Mouse (Mus musculus) adrenal gland (tissue): ENCODE data around the gene Ncmap.
"Not testable (repeated sequence)": the region's sequence is repeated elsewhere in the genome, so short reads cannot be mapped to it uniquely, and the experiment has no call there.

ENCODE experiments used
- intact Hi-C: fragments of 180-260 bp; cut with DNase I; formaldehyde crosslinking; loops from one replicate; pipeline ENCODE4 v1.15.1; 2025

Ncmap gene

DNA sequence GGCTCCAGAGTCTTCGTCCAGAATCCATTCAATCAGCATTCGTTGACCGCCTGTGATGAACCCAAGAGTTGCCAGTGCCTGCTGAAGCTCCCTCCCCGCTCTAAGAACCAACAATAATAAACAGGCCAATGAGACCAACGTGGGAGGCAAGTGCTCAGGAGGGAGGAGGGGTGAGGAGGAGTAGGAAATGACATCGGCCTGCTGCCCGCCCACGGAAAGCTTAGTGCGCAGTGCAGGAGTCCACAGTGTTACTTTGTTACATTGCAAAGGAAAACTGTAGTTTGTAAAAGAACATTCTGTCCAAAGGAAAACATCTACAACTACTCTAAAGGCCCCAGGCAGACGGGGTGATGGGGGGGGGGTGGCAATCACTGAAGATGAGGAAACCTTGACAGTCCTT is 6.0 kb upstream of the Ncmap start:
- intact Hi-C loops = no loop called here

- intact Hi-C loops = no loop called here
Measured at GRCm38 (mm10) chr4:135401881-135402280, 3.9 kb upstream of the Ncmap start.

GRCm38 (mm10) chr4:135397551-135397950 is 476 bp downstream of the Ncmap start:
- intact Hi-C loops = no loop called here

GRCm38 (mm10) chr4:135396303-135396702 is 1.7 kb downstream of the Ncmap start:
- intact Hi-C loops = no loop called here

DNA sequence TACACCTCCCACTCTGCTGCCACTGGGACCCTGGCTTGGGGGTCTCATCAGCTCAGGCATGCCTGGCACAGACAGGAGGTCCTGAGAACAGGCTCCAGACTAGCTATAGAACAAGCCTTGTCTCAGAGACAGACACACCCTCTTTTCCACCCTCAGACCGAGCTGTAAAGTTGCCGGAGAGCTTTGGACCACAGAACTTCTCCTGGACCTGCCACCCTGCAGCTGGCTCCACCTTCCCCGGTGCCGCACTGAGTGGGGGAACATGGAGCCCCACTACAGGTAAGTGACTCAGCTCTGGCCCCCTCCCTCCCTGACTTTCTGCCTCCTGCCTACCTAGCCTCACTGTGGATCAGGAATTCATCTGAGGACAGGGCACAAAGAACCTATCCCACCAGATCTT is 2.7 kb downstream of the Ncmap start:
- intact Hi-C loops = no loop called here

DNA sequence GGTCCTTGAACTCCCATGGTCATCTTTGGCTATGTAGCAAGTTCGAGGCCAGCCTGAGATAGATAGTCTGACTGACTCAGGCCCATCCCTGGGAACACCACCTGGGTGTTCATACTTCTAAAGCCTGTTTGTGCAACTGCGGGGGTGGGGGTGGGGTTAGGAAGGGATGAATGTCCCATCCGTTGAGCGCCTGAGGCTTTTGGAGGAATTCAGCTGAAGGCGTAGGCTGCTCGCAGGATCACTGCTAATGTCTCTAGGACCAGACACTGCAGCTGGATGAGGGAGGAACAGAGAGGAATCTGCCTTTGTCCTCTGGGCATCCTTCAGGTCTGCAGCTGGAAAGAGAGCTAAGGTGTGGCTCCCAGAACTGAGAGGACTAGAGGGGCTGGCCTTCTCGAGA is 3.4 kb downstream of the Ncmap start:
- intact Hi-C loops = no loop called here

DNA sequence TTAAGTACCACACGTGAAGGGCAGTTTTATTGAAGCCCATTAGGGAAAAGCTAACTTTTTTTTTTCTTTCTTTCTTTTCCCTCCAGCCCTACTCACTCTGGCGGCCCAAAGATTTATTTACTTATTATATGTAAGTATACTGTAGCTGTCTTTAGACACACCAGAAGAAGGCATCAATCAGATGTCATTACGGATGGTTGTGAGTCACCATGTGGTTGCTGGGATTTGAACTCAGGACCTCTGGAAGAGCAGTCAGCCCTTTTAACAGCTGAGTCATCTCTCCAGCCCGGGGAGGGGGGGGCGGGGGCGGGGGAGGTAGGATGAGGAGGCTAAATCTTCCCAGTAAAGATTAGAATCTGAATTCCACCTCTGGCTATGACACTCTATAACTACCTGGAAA is 4.6 kb downstream of the Ncmap start:
- intact Hi-C loops = no loop called here

- intact Hi-C loops = no loop called here
Measured at GRCm38 (mm10) chr4:135392801-135393200, 5.2 kb downstream of the Ncmap start.

GRCm38 (mm10) chr4:135391014-135391413 is 7.0 kb downstream of the Ncmap start:
- intact Hi-C loops = no loop called here

GRCm38 (mm10) chr4:135385614-135386013 is 12.4 kb downstream of the Ncmap start:
- intact Hi-C loops = loop anchor here (10.0 kb wide), 1 partner anchor 279 kb away; no protein-coding TSS in a partner anchor

DNA sequence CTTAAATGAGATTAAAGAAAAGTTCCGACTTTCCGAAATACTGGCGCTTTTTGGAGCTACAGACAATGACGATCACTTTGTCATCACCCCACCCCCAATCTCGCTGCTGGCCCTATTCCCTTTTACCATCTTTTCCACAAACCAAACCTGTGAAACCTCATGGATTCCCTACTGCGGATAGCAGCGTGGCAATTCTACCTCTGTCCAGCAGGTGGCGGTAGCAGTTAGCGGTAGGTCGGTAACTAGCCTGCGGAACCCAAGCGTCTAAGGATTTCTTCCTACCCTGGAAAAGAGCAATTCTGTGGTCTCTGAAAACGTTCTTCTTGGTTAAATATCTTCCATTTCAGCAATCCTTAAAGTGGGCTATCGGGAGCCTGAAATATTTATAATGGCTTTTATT is 15.7 kb downstream of the Ncmap start:
- intact Hi-C loops = loop anchor here (1.0 to 10.0 kb wide), 2 partner anchors 29 to 282 kb away; no protein-coding TSS in a partner anchor

- intact Hi-C loops = loop anchor here (10.0 kb wide), 1 partner anchor 283 kb away; no protein-coding TSS in a partner anchor
Measured at GRCm38 (mm10) chr4:135381355-135381754, 16.7 kb downstream of the Ncmap start.

DNA sequence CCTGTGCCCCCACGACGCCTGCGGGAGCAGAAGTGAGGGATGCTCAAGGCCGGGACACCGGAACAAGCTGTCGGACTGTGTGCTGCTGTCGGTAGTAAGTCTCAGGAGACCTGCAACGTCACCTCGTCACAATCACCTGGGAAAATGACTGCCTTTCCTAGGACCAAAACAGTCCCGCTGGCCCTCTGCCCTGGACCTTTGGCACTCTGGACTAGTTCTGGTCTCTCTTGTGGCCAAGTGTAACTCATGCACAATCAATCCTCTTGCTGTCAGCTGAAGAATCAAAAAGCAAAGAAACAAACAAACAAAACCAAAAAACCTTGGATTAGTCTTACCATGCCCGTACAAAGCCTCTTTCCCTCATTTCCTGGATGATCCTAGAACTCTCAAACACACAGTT is 20.8 kb downstream of the Ncmap start:
- intact Hi-C loops = no loop called here

- intact Hi-C loops = no loop called here
Measured at GRCm38 (mm10) chr4:135375444-135375843, 22.6 kb downstream of the Ncmap start.

DNA sequence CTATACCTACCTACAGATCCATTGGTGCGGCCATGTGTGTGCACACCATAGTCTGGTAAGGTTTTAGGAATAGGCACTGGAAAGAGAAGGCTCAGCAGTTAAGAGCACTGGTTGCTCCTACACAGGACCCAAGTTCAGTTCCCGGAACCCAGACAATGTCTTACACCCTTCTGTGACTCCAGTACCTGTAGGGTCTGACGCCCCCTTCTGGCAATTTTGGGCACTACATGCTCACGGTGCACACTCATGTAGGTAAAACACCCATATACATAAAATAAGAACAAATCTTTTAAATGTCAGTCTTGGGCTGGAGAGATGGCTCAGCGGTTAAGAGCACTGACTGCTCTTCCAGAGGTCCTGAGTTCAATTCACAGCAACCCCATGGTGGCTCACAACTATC is 24.7 kb downstream of the Ncmap start:
- intact Hi-C loops = no loop called here

DNA sequence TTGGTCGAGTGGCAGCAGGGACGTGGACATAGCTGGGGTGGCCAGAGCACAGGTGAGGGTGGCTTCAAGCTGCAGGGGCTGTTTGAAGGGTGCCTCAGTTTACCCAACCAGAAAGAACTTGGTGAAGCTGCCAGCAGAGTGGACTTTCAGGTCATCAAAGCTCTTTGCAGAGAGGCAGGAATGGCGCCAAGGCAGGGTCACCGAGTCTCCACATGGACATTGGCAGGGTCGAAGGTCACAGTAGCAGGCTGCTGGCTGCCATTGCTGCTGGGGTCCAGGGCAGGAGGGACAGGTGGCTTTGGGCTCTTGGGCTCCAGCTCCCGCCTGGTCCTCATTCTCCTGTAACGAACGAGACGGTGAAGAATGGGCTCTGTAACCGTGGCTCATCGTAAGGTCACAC is 27.7 kb downstream of the Ncmap start:
- intact Hi-C loops = no loop called here

DNA sequence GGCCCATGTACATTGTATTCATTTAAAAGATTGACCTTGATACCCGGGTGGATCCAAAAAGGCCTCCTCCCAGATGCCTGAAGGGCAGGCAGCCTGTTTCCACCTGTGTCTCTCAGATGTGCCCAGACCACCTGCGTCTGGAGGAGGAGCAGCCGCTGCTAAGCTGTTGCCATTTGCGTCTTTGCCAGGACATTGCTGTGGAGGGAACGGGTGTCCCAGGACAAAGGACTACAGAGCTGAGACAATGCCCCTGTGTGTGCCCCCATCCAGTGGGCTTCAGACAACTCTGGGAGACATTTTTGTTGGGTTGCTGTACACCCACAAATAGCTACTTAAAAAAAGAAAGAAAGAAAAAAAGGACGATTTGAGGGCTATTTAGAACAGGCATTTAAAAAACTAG is 35.2 kb downstream of the Ncmap start:
- intact Hi-C loops = no loop called here

GRCm38 (mm10) chr4:135361722-135362121 is 36.3 kb downstream of the Ncmap start:
- intact Hi-C loops = no loop called here

GRCm38 (mm10) chr4:135358736-135359135 is 39.3 kb downstream of the Ncmap start:
- intact Hi-C loops = loop anchor here (2.0 kb wide), 1 partner anchor 50 kb away; no protein-coding TSS in a partner anchor

GRCm38 (mm10) chr4:135357221-135357920 is 40.7 kb downstream of the Ncmap start:
- intact Hi-C loops = no loop called here

- intact Hi-C loops = no loop called here
Measured at GRCm38 (mm10) chr4:135355886-135356550, 42.0 kb downstream of the Ncmap start.

DNA sequence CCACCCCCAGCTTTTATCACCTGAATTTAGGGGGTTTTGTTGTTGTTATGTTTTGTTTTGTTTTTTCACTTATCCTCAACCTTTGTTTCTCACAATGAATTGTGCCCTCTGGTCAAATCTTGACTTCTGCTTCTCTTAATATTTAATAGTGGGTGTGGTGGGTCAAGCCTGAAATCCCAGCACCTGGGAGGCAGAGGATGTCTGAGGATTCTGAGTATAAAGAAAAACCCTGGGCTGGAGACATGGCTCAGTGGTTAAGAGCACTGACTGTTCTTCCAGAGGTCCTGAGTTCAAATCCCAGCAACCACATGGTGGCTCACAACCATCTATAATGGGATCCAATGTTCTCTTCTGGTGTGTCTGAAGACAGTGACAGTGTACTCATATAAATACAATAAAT is 43.3 kb downstream of the Ncmap start:
- intact Hi-C loops = not testable (repeated sequence)
